Mouse (Mus musculus): ENCODE data around the gene Tnfsf10. TPM values are rescaled to one million over a fixed set of nuclear protein-coding genes. Genes with fewer than 3 reads are reported as not detected.

Gene Tnfsf10
- polyA plus RNA-seq, 1 experiment: 12.8 TPM

GRCm38 (mm10) chr3:27371276-27371621, 54.4 kb downstream of the Tnfsf10 start, which contains the start of gene Ghsr:
TSS of gene Ghsr (plus strand) at chr3:27371351.
- Histone ChIP-seq H3K4me1 (ENCODE audit: control insufficient read depth, insufficient read depth, low read length) (no peaks in the 10 kb centered on the region), H3K36me3 (ENCODE audit: control insufficient read depth, insufficient read depth, low read length) (no peaks in the 10 kb centered on the region), H3K4me3 (ENCODE audit: insufficient read depth, low read depth, low read length) (no peak within 1 kb of the TSS), H3K27ac (ENCODE audit: insufficient read depth, low read depth, low read length) (no peak within 1 kb of the TSS), H3K27me3 (replicated peaks; ENCODE audit: control insufficient read depth, insufficient read depth, low read length) (no peaks in the 10 kb centered on the region; the same call in 1 of the 2 replicates)
- DNase-seq: no peak
- TF ChIP-seq CTCF (conservative IDR thresholded peaks at IDR 0.05; ENCODE audit: insufficient read depth, insufficient read length, low read depth, low read length): no peak
- TF ChIP-seq POLR2A (IDR thresholded peaks at IDR 0.05; ENCODE audit: low read depth, low read length): no peak
- WGBS: 4% methylated on average over 19 of the region's 19 CpGs

GRCm38 (mm10) chr3:27371725-27372650, 55.2 kb downstream of the Tnfsf10 start:
- Histone ChIP-seq H3K27me3 (replicated peaks; ENCODE audit: control insufficient read depth, insufficient read depth, low read length) (no peaks in the 10 kb centered on the region; the same call in 1 of the 2 replicates), H3K36me3 (ENCODE audit: control insufficient read depth, insufficient read depth, low read length) (no peaks in the 10 kb centered on the region), H3K27ac (ENCODE audit: insufficient read depth, low read depth, low read length) (no peak overlapping the region), H3K4me3 (ENCODE audit: insufficient read depth, low read depth, low read length) (no peak overlapping the region), H3K4me1 (ENCODE audit: control insufficient read depth, insufficient read depth, low read length) (no peaks in the 10 kb centered on the region)
- 2% methylated on average over 77 of the region's 77 CpGs for WGBS
- no peak for DNase-seq
- no peak for TF ChIP-seq POLR2A (IDR thresholded peaks at IDR 0.05; ENCODE audit: low read depth, low read length)
- no peak for TF ChIP-seq CTCF (conservative IDR thresholded peaks at IDR 0.05; ENCODE audit: insufficient read depth, insufficient read length, low read depth, low read length)

DNA sequence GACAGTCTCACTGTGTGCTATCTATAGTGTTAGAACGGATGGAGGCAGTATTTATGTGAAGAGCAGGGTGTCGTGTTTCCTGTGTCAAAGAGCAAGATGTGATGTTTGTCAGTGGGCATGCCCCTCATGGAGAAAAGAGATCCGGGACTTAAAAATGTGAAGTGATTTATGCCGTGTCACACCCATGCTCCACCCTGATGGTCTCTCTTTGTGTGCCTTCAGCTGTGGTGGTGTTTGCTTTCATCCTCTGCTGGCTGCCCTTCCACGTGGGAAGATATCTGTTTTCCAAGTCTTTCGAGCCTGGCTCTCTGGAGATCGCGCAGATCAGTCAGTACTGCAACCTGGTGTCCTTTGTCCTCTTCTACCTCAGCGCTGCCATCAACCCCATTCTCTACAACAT, 57.6 kb downstream of the Tnfsf10 start:
- Histone ChIP-seq H3K4me3 (ENCODE audit: insufficient read depth, low read depth, low read length) (no peak overlapping the region), H3K27ac (ENCODE audit: insufficient read depth, low read depth, low read length) (no peak overlapping the region), H3K27me3 (replicated peaks; ENCODE audit: control insufficient read depth, insufficient read depth, low read length) (no peaks in the 10 kb centered on the region; the same call in 1 of the 2 replicates), H3K4me1 (ENCODE audit: control insufficient read depth, insufficient read depth, low read length) (no peaks in the 10 kb centered on the region), H3K36me3 (ENCODE audit: control insufficient read depth, insufficient read depth, low read length) (no peaks in the 10 kb centered on the region)
- no peak for DNase-seq
- WGBS: 23% methylated on average over 9 of the region's 9 CpGs
- TF ChIP-seq POLR2A (IDR thresholded peaks at IDR 0.05; ENCODE audit: low read depth, low read length) (no peak), CTCF (conservative IDR thresholded peaks at IDR 0.05; ENCODE audit: insufficient read depth, insufficient read length, low read depth, low read length) (no peak)

- Histone ChIP-seq H3K36me3 (ENCODE audit: control insufficient read depth, insufficient read depth, low read length) (no peaks in the 10 kb centered on the region), H3K4me1 (ENCODE audit: control insufficient read depth, insufficient read depth, low read length) (no peaks in the 10 kb centered on the region), H3K4me3 (ENCODE audit: insufficient read depth, low read depth, low read length) (no peak overlapping the region), H3K27ac (ENCODE audit: insufficient read depth, low read depth, low read length) (no peak overlapping the region), H3K27me3 (replicated peaks; ENCODE audit: control insufficient read depth, insufficient read depth, low read length) (no peaks in the 10 kb centered on the region)
- TF ChIP-seq CTCF (conservative IDR thresholded peaks at IDR 0.05; ENCODE audit: insufficient read depth, insufficient read length, low read depth, low read length) (no peak), POLR2A (IDR thresholded peaks at IDR 0.05; ENCODE audit: low read depth, low read length) (no peak)
- no peak for DNase-seq
- 76% methylated on average over 4 of the region's 4 CpGs for WGBS
These were observed 61.1 kb downstream of the Tnfsf10 start for GRCm38 (mm10) chr3:27377935-27378334.

- 49% methylated on average over 3 of the region's 3 CpGs for WGBS
- no peak overlapping the region for H3K27ac ChIP-seq (ENCODE audit: insufficient read depth, low read depth, low read length)
- H3K36me3 ChIP-seq (ENCODE audit: control insufficient read depth, insufficient read depth, low read length): no peaks in the 10 kb centered on the region
- H3K4me3 ChIP-seq (ENCODE audit: insufficient read depth, low read depth, low read length): no peak overlapping the region
- no peaks in the 10 kb centered on the region for H3K4me1 ChIP-seq (ENCODE audit: control insufficient read depth, insufficient read depth, low read length)
- H3K27me3 ChIP-seq (replicated peaks; ENCODE audit: control insufficient read depth, insufficient read depth, low read length): no peaks in the 10 kb centered on the region; the same call in 1 of the 2 replicates
- peak; percentile 24 for DNase-seq
- TF ChIP-seq POLR2A (IDR thresholded peaks at IDR 0.05; ENCODE audit: low read depth, low read length) (no peak), CTCF (conservative IDR thresholded peaks at IDR 0.05; ENCODE audit: insufficient read depth, insufficient read length, low read depth, low read length) (peak; percentile 36; the same call in 1 of the 2 replicates)
These were observed 68.0 kb downstream of the Tnfsf10 start for GRCm38 (mm10) chr3:27384836-27385235.

DNA sequence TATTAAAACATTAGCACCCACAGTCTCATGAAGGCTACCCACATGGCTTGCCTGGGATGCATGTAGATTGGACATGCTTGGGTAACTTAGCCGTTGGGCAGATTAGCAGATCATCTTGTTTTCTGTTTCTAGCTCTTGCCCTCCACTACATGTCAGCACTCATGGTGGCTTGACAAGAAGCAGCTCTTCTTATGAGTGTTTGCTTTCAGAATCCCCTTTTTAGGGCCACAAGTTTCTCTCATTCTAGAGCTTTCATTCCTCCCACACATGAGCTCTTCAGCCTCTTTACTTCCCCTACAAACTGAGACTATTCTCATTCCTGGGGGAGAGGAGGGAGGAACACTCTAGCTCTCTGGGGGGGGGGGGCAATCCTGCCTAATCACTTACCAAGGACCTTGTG, 73.1 kb downstream of the Tnfsf10 start:
- no peak for DNase-seq
- Histone ChIP-seq H3K4me3 (ENCODE audit: insufficient read depth, low read depth, low read length) (no peak overlapping the region), H3K27me3 (replicated peaks; ENCODE audit: control insufficient read depth, insufficient read depth, low read length) (no peaks in the 10 kb centered on the region; the same call in 1 of the 2 replicates), H3K36me3 (ENCODE audit: control insufficient read depth, insufficient read depth, low read length) (no peaks in the 10 kb centered on the region), H3K27ac (ENCODE audit: insufficient read depth, low read depth, low read length) (no peak overlapping the region), H3K4me1 (ENCODE audit: control insufficient read depth, insufficient read depth, low read length) (no peaks in the 10 kb centered on the region)
- no peak for TF ChIP-seq POLR2A (IDR thresholded peaks at IDR 0.05; ENCODE audit: low read depth, low read length)
- TF ChIP-seq CTCF (conservative IDR thresholded peaks at IDR 0.05; ENCODE audit: insufficient read depth, insufficient read length, low read depth, low read length): no peak
- WGBS: 28% methylated on average over 1 of the region's 1 CpGs

Other genes starting within 250 kb of the Tnfsf10 start
- gene Ect2, start 163.2 kb upstream of the Tnfsf10 start, polyA plus RNA-seq (2012; rRNA removed): 1.3 and 2.4 TPM in 2 replicates
- gene Nceh1, start 134.1 kb upstream of the Tnfsf10 start, polyA plus RNA-seq (2012; rRNA removed): 141 and 409 TPM in 2 replicates
- gene Ghsr, start 54.3 kb downstream of the Tnfsf10 start, polyA plus RNA-seq (2012; rRNA removed): not detected in 2 replicates

Data from kidney, adult 2 months (tissue).